In the genomic region with DNA sequence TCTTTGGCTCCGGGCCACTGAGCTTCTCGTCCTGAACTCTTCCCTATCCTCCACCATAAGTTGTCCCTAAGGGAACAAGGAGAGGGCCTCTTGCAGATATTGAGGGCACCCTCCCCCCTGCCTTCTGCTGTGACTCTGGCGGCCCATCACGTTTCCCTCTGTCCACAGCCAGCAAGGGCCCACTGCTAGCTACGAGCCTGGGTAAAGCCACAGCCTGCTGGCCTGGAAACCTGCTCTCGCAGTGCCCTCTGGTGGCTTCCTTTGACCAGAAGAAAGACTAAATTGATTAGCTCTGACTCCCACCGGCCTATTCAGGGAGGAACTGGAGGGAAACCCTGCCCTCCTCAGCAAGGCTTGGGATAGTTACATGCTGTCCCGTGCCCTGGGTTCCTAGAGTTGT, we compare ENCODE assay signal across 8 mouse cellular contexts. TPM values are rescaled to one million over a fixed set of nuclear protein-coding genes. Genes with fewer than 3 reads are reported as not detected.
DNase-seq lines count a peak whose midpoint lies in the region; ATAC-seq and TF ChIP-seq lines count a peak whose summit lies in the region.

No protein-coding gene starts in this region.

- no peak for TF ChIP-seq CTCF in thymus, adult 2 months (IDR thresholded peaks at IDR 0.05; ENCODE audit: borderline replicate concordance, control insufficient read depth, extremely low read depth, insufficient read depth, low read length, poor library complexity)
- TF ChIP-seq CTCF in kidney, adult 2 months (conservative IDR thresholded peaks at IDR 0.05; ENCODE audit: insufficient read depth, insufficient read length, low read depth, low read length), result peak; percentile 76

- H3K27me3 ChIP-seq in thymus, adult 2 months (ENCODE audit: control insufficient read depth, insufficient read depth, low read length), result no peaks in the 10 kb centered on the region
- no peaks in the 10 kb centered on the region for H3K27me3 ChIP-seq in kidney, adult 2 months (replicated peaks; ENCODE audit: control insufficient read depth, insufficient read depth, low read length)
- no peaks in the 10 kb centered on the region for H3K27me3 ChIP-seq in limb, embryonic 14.5 days (ENCODE audit: control insufficient read depth, insufficient read depth, low read length)

- no peaks in the 10 kb centered on the region for H3K36me3 ChIP-seq in thymus, adult 2 months (ENCODE audit: control insufficient read depth, insufficient read depth, low read length)
- H3K36me3 ChIP-seq in kidney, adult 2 months (ENCODE audit: control insufficient read depth, insufficient read depth, low read length), result no peaks in the 10 kb centered on the region
- no peaks in the 10 kb centered on the region for H3K36me3 ChIP-seq in limb, embryonic 14.5 days (ENCODE audit: control insufficient read depth, insufficient read depth, low read length)

- no peaks in the 10 kb centered on the region for H3K9me3 ChIP-seq in limb, embryonic 14.5 days (ENCODE audit: control insufficient read depth, low read length)

- intact Hi-C loops in gastrocnemius, postnatal 36 days (cut with DNase I), result loop anchor here (5.0 to 10.0 kb wide), 4 partner anchors 47 to 260 kb away; a partner anchor contains a TSS

- peak; percentile 3 for DNase-seq in thymus, postnatal 25 days
- no peak for DNase-seq in thymus, adult 2 months
- peak; percentile 71 for DNase-seq in cerebellum, postnatal 36 days
- DNase-seq in gastrocnemius, postnatal 36 days, result peak; percentile 53 to 65
- DNase-seq in kidney, adult 2 months, result peak; percentile 73
- peak; percentile 64 for DNase-seq in limb, embryonic 14.5 days (ENCODE audit: low spot score)
- peak; percentile 22 to 43 for DNase-seq in natural killer cell, adult 2 months (ENCODE audit: low spot score in 2 of 2)
- DNase-seq in urinary bladder, postnatal 25 days (ENCODE audit: low spot score), result peak; percentile 78

- ATAC-seq in limb, embryonic 14.5 days (ENCODE audit: low FRiP score, low read depth), result 0 out of 2 replicates have a peak, but pooled peaks have one; percentile 44

- H3K4me2 ChIP-seq in limb, embryonic 14.5 days (replicated peaks; ENCODE audit: low read depth, low read length, severe bottlenecking), result no peak overlapping the region

- no peak overlapping the region for H3K27ac ChIP-seq in thymus, adult 2 months (ENCODE audit: control insufficient read depth, insufficient read depth, low read length)
- no peak overlapping the region for H3K27ac ChIP-seq in kidney, adult 2 months (ENCODE audit: insufficient read depth, low read depth, low read length)
- no peak overlapping the region for H3K27ac ChIP-seq in limb, embryonic 14.5 days (replicated peaks; ENCODE audit: low read depth, low read length)

- WGBS in thymus, adult 2 months, result 32% methylated on average over 8 of the region's 8 CpGs
- WGBS in kidney, adult 2 months, result 22% methylated on average over 8 of the region's 8 CpGs
- 19% methylated on average over 8 of the region's 8 CpGs for whole genome bisulfite sequencing in limb, embryonic 14.5 days

- no peak overlapping the region for H3K4me3 ChIP-seq in thymus, adult 2 months (ENCODE audit: control insufficient read depth, insufficient read depth, low read length)
- no peak overlapping the region for H3K4me3 ChIP-seq in kidney, adult 2 months (ENCODE audit: insufficient read depth, low read depth, low read length)
- no peak overlapping the region for H3K4me3 ChIP-seq in limb, embryonic 14.5 days (replicated peaks; ENCODE audit: low read length)

- no peak for TF ChIP-seq POLR2A in thymus, adult 2 months (IDR thresholded peaks at IDR 0.05; ENCODE audit: control insufficient read depth, extremely low read depth, insufficient read depth, low read length, poor library complexity)
- no peak for TF ChIP-seq POLR2A in kidney, adult 2 months (IDR thresholded peaks at IDR 0.05; ENCODE audit: low read depth, low read length)
- TF ChIP-seq POLR2A in limb, embryonic 14.5 days (IDR thresholded peaks at IDR 0.05; ENCODE audit: borderline replicate concordance, extremely low read depth, insufficient read depth, insufficient read length), result no peak

- H3K4me1 ChIP-seq in thymus, adult 2 months (replicated peaks; ENCODE audit: control insufficient read depth, insufficient read depth, low read length), result no peaks in the 10 kb centered on the region
- no peaks in the 10 kb centered on the region for H3K4me1 ChIP-seq in kidney, adult 2 months (ENCODE audit: control insufficient read depth, insufficient read depth, low read length)
- H3K4me1 ChIP-seq in limb, embryonic 14.5 days (ENCODE audit: control insufficient read depth, insufficient read depth, low read length), result peaks cover 4% of the 10 kb centered on the region; the same call in 1 of the 2 replicates

- H3K9ac ChIP-seq in limb, embryonic 14.5 days (ENCODE audit: low read depth, low read length, severe bottlenecking), result no peak overlapping the region

RNA-seq across cellular contexts. Expression of a gene that starts 2.3 kb away (rescaled TPM):
- not detected in 2 replicates for polyA plus RNA-seq in thymus, adult 2 months (2012; rRNA removed)
- not detected for total RNA-seq in gastrocnemius, postnatal 36 days (2021)
- not detected in 2 replicates for polyA plus RNA-seq in kidney, adult 2 months (2012; rRNA removed)
- not detected in 2 replicates for polyA plus RNA-seq in limb, embryonic 14.5 days (2012; rRNA removed)
- polyA plus RNA-seq in limb, embryonic 14.5 days (2014; fragmentation: Nextera tagmentation; extraction: Ambion mirVana), result not detected in 2 replicates

RNA-seq across cellular contexts. Expression of a gene that starts 19.1 kb away (rescaled TPM):
- 4.9 and 6.2 TPM in 2 replicates for polyA plus RNA-seq in thymus, adult 2 months (2012; rRNA removed)
- under 1 TPM; 0.54 to 0.67 TPM for total RNA-seq in gastrocnemius, postnatal 36 days (2021)
- polyA plus RNA-seq in kidney, adult 2 months (2012; rRNA removed), result 1.7 and 2.3 TPM in 2 replicates
- 14.5 and 23.7 TPM in 2 replicates for polyA plus RNA-seq in limb, embryonic 14.5 days (2012; rRNA removed)
- polyA plus RNA-seq in limb, embryonic 14.5 days (2014; fragmentation: Nextera tagmentation; extraction: Ambion mirVana), result 35.9 and 42.5 TPM in 2 replicates

RNA-seq across cellular contexts. Expression of a gene that starts 47.4 kb away (rescaled TPM):
- polyA plus RNA-seq in thymus, adult 2 months (2012; rRNA removed), result 0.06 and 0.11 TPM in 2 replicates
- total RNA-seq in gastrocnemius, postnatal 36 days (2021), result under 1 TPM; 0.10 TPM
- 0.03 and 0.06 TPM in 2 replicates for polyA plus RNA-seq in kidney, adult 2 months (2012; rRNA removed)
- 0.01 and 0.06 TPM in 2 replicates for polyA plus RNA-seq in limb, embryonic 14.5 days (2012; rRNA removed)
- polyA plus RNA-seq in limb, embryonic 14.5 days (2014; fragmentation: Nextera tagmentation; extraction: Ambion mirVana), result 0.06 TPM in 1 of 2 replicates, not detected in the other

RNA-seq across cellular contexts. Expression of a gene that starts 52.4 kb away (rescaled TPM):
- polyA plus RNA-seq in thymus, adult 2 months (2012; rRNA removed), result 0.13 TPM in 1 of 2 replicates, not detected in the other
- total RNA-seq in gastrocnemius, postnatal 36 days (2021), result not detected
- polyA plus RNA-seq in kidney, adult 2 months (2012; rRNA removed), result 0.10 TPM in 1 of 2 replicates, not detected in the other
- polyA plus RNA-seq in limb, embryonic 14.5 days (2012; rRNA removed), result not detected in 2 replicates
- polyA plus RNA-seq in limb, embryonic 14.5 days (2014; fragmentation: Nextera tagmentation; extraction: Ambion mirVana), result not detected in 2 replicates
